Mouse (Mus musculus) midbrain, embryonic 12.5 days (tissue): ENCODE results near the gene Olfr513. TPM values are rescaled to one million over a fixed set of nuclear protein-coding genes. Genes with fewer than 3 reads are reported as not detected.

Experiments
- ATAC-seq: fragments of 200-750 bp; cut with Nextera tagmentation; 2 replicates; pipeline ENCODE4 v1.8.0; 2017; ENCODE audit warnings: low read depth, moderate TSS enrichment, moderate library complexity; ENCODE audit not compliant: low FRiP score
- H3K27ac ChIP-seq: fragments of 300-500 bp; sonication (generic); replicated peaks from 2 replicates; pipeline ENCODE4 v1.5.1; 2016; ENCODE audit warnings: mild to moderate bottlenecking
- H3K27me3 ChIP-seq: fragments of 300-500 bp; sonication (generic); 2 replicates; pipeline ENCODE4 v1.6.1; 2016; ENCODE audit warnings: mild to moderate bottlenecking
- H3K36me3 ChIP-seq: fragments of 300-500 bp; sonication (generic); 2 replicates; pipeline ENCODE4 v1.6.1; 2016
- H3K4me1 ChIP-seq: fragments of 300-500 bp; sonication (generic); 2 replicates; pipeline ENCODE4 v1.6.1; 2016
- H3K4me2 ChIP-seq: fragments of 300-500 bp; sonication (generic); replicated peaks from 2 replicates; pipeline ENCODE4 v1.6.1; 2016; ENCODE audit warnings: mild to moderate bottlenecking, moderate library complexity
- H3K4me3 ChIP-seq: fragments of 300-500 bp; sonication (generic); 2 replicates; pipeline ENCODE4 v1.5.1; 2016; ENCODE audit warnings: mild to moderate bottlenecking
- H3K9ac ChIP-seq: fragments of 300-500 bp; sonication (generic); replicated peaks from 2 replicates; pipeline ENCODE4 v1.6.1; 2016; ENCODE audit warnings: mild to moderate bottlenecking, moderate library complexity
- H3K9me3 ChIP-seq: fragments of 300-500 bp; sonication (generic); 2 replicates; pipeline ENCODE4 v1.6.1; 2016; ENCODE audit warnings: mild to moderate bottlenecking
- WGBS: fragments of 180-500 bp; shearing (Covaris S2); methylation state at CpG from one replicate; pipeline ENCODE4 v1.1.7; 2016; 5-methylcytosine and 5-hydroxymethylcytosine counted together
- polyA plus RNA-seq: library from polyadenylated mRNA; unstranded; fragments of >200 nt; fragmentation: Nextera tagmentation; extraction: Ambion mirVana; gene quantifications from 2 replicates; pipeline ENCODE4 v1.2.1, GENCODE M21; 2016

The Olfr513 gene
- polyA plus RNA-seq, result not detected in 2 replicates

DNA sequence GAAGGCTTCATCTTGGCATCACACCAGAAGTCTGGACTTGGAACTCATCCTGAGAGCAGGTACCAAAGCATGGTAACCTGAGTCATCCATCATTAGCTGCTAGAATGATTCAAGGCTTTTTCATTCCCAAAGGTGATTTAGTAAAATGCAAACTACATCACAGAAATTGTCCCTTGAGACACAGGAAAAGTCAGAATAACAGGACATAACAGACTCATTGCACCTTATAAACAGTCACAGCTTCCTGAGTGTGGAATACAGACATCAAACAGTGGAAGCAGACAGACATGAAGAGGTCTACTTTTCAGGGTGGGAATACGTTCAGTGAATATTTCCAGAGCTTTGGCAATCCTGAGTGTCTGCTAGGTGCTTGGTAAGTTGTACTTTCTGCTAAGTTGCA lies at the start of gene Olfr513:
Olfr513 (plus strand) TSS at position 301 of the 400 bp plus-strand sequence.
- no peak within 1 kb of the TSS for H3K9ac ChIP-seq
- no peak within 1 kb of the TSS for H3K4me2 ChIP-seq
- WGBS, result 74% methylated on average over 1 of the region's 1 CpGs
- H3K27me3 ChIP-seq, result no peaks in the 10 kb centered on the region
- H3K9me3 ChIP-seq, result no peaks in the 10 kb centered on the region
- H3K4me3 ChIP-seq, result no peak within 1 kb of the TSS
- H3K36me3 ChIP-seq, result no peaks in the 10 kb centered on the region
- no peak for ATAC-seq
- H3K4me1 ChIP-seq, result no peaks in the 10 kb centered on the region
- no peak within 1 kb of the TSS for H3K27ac ChIP-seq

DNA sequence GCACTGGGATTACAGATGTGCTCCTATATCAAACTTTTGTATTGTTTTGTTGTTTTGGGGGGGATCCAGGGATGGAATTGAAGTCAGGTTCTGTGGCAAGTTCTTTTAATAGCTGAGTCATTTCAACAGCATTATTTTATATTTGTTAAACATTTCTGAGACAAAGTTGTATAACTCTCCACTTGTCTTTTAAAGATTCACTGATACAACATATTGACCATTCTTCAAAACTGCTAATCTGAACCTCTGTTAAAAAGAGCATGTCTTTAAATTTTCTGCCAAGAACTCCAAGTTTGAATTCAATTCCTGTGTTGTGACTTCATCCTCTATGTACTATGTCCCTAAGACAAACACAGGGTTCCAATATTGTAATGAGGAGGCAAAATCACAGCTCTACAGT lies 37.8 kb upstream of the Olfr513 start, which contains the start of gene Olfr512:
Olfr512 (plus strand) TSS at position 301 of the 400 bp plus-strand sequence.
- no peak within 1 kb of the TSS for H3K27ac ChIP-seq
- H3K9ac ChIP-seq, result no peak within 1 kb of the TSS
- H3K9me3 ChIP-seq, result no peaks in the 10 kb centered on the region
- no peaks in the 10 kb centered on the region for H3K36me3 ChIP-seq
- H3K27me3 ChIP-seq, result no peaks in the 10 kb centered on the region
- no peaks in the 10 kb centered on the region for H3K4me1 ChIP-seq
- H3K4me2 ChIP-seq, result no peak within 1 kb of the TSS
- H3K4me3 ChIP-seq, result no peak within 1 kb of the TSS
- no peak for ATAC-seq

DNA sequence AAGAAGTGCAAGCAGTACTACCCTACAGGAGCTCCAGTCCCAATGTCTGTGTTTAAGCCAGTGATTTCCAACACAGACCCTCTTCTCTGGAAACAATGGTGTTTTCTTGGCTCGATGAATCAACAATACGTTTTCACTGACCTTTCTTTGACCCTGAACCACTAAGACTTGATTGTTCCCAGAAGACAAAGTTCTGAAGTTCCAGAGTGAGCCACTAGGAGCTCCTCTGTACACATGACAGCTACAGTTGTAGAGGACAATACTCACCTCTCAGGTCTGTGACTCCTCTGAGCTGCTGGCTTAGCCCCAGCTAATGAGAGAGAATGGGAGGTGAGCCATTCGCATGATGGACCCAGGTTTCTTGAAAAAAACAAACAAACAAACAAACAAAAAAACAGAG lies 9.6 kb downstream of the Olfr513 start:
- H3K36me3 ChIP-seq, result no peaks in the 10 kb centered on the region
- 26% methylated on average over 3 of the region's 3 CpGs for WGBS
- H3K4me1 ChIP-seq, result no peaks in the 10 kb centered on the region
- no peak for ATAC-seq
- no peaks in the 10 kb centered on the region for H3K9me3 ChIP-seq
- H3K27me3 ChIP-seq, result no peaks in the 10 kb centered on the region
- H3K9ac ChIP-seq, result no peak overlapping the region
- no peak overlapping the region for H3K4me3 ChIP-seq
- no peak overlapping the region for H3K27ac ChIP-seq
- no peak overlapping the region for H3K4me2 ChIP-seq

DNA sequence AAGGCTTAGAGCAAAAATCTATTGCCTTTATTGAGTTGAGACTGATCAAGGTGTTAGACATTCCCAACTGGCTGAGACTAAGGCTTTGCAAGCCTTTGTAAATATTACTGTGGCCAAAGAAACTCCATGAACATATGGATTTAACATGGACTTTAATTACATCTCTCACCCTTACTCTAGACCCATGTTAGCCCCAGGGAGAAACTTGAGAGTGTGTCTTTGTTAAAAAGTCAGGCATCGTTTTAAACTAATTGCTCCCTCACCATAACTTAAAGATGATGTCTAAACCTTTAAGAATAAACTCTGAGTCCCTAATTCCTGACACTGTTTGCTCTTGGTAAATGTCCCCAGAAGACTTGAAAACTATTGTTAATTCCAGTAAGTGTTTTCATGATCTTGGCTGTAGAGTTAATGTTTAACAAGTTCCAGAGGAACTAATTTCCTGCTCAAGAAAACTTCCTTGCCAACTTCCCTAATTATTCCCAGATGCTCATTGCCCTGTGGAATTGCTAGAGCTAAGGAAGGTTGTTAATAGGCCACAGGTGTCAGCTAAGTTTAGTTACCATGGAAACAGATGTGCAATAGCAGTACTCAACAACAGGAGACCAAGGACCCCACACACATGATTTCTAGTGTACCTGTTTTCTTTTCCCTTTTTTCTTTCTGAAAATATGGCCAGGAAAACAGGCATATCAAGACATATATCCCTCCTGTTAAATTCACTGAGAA lies 46.6 kb downstream of the Olfr513 start:
- H3K4me2 ChIP-seq, result no peak overlapping the region
- 56% methylated on average over 1 of the region's 1 CpGs for WGBS
- ATAC-seq, result no peak
- no peaks in the 10 kb centered on the region for H3K36me3 ChIP-seq
- no peaks in the 10 kb centered on the region for H3K27me3 ChIP-seq
- no peak overlapping the region for H3K4me3 ChIP-seq
- H3K9me3 ChIP-seq, result no peaks in the 10 kb centered on the region
- no peak overlapping the region for H3K27ac ChIP-seq
- H3K4me1 ChIP-seq, result no peaks in the 10 kb centered on the region
- H3K9ac ChIP-seq, result no peak overlapping the region

Other genes starting within 250 kb of the Olfr513 start
- not detected in 2 replicates for gene Olfr502, start 225.9 kb upstream of the Olfr513 start, polyA plus RNA-seq
- gene Olfr503, start 206.4 kb upstream of the Olfr513 start, polyA plus RNA-seq, result not detected in 2 replicates
- not detected in 2 replicates for gene Olfr504, start 185.2 kb upstream of the Olfr513 start, polyA plus RNA-seq
- gene Olfr506, start 140.2 kb upstream of the Olfr513 start, polyA plus RNA-seq, result not detected in 2 replicates
- not detected in 2 replicates for gene Olfr507, start 129.2 kb upstream of the Olfr513 start, polyA plus RNA-seq
- gene Olfr508, start 121.0 kb upstream of the Olfr513 start, polyA plus RNA-seq, result not detected in 2 replicates
- not detected in 2 replicates for gene Olfr509, start 99.1 kb upstream of the Olfr513 start, polyA plus RNA-seq
- gene Olfr510, start 84.6 kb upstream of the Olfr513 start, polyA plus RNA-seq, result not detected in 2 replicates
- not detected in 2 replicates for gene Olfr512, start 37.7 kb upstream of the Olfr513 start, polyA plus RNA-seq
- gene Olfr514, start 75.0 kb downstream of the Olfr513 start, polyA plus RNA-seq, result not detected in 2 replicates
- not detected in 2 replicates for gene Olfr516, start 99.6 kb downstream of the Olfr513 start, polyA plus RNA-seq
- not detected in 2 replicates for gene Olfr517, start 121.4 kb downstream of the Olfr513 start, polyA plus RNA-seq
- gene Olfr518, start 134.0 kb downstream of the Olfr513 start, polyA plus RNA-seq, result not detected in 2 replicates
- not detected in 2 replicates for gene Olfr519, start 143.4 kb downstream of the Olfr513 start, polyA plus RNA-seq
- 0.06 TPM in 1 of 2 replicates, not detected in the other for gene Nlrp10, start 179.2 kb downstream of the Olfr513 start, polyA plus RNA-seq
- 77.9 and 86.2 TPM in 2 replicates for gene Eif3f, start 183.4 kb downstream of the Olfr513 start, polyA plus RNA-seq
- 26.2 and 31.8 TPM in 2 replicates for gene Tub, start 199.4 kb downstream of the Olfr513 start, polyA plus RNA-seq